Mouse (Mus musculus) ES-E14 (cell line): ENCODE results near the gene Rasd1.

Experiments used
- CHD2 ChIP-seq: IDR thresholded peaks from 2 replicates; pipeline ENCODE4 v1.6.1; 2014; ENCODE audit warnings: mild to moderate bottlenecking, low read depth, low read length, inconsistent platforms
- MAFK ChIP-seq: IDR thresholded peaks from 2 replicates; pipeline ENCODE4 v1.6.1; 2014; ENCODE audit warnings: mild to moderate bottlenecking, low read depth, low read length, inconsistent platforms; ENCODE audit not compliant: insufficient read depth
- ZC3H11A ChIP-seq: IDR thresholded peaks from 2 replicates; pipeline ENCODE4 v1.6.1; 2012; ENCODE audit warnings: low read depth, mild to moderate bottlenecking, inconsistent platforms, low read length, borderline replicate concordance

DNA sequence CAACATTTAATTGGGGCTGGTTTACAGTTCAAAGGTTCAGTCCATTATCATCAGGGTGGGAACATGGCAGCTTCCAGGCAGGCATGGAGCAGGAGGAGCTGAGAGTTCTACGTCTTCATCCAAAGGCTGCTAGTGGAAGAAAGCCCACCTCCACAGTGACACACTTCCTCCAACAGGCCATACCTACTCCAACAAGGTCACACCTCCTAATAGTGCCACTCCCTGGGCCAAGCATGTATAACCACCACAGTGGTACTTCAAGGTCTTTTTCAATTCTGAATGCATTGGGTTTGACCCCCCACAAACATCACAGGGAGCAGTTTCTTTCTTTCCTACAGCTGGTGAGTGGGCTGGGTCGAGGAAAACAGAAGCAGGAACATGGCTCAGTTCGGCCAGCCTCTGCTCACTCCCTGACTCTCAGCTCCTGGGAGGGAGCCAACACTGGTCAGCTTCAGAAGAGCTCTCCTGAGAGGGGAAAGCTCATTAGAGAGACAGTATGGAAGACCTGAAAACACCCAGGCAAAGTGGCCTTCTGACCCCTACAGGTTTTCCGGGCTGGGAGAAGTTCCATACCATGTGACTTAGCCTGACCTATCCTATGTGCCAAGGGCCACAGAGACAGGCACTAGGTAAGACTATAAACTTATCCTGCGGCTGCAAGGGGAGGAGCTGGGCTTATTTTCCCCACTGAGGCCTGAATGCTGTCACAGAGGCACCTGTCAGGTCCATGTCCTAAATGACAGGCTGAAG is 36.7 kb upstream of the Rasd1 start:
- no peak for TF ChIP-seq CHD2
- TF ChIP-seq ZC3H11A = no peak
- TF ChIP-seq MAFK = no peak
